Mouse (Mus musculus) embryonic facial prominence, embryonic 12.5 days (tissue): ENCODE results near the gene Il17re. TPM values are rescaled to one million over a fixed set of nuclear protein-coding genes. Genes with fewer than 3 reads are reported as not detected.

Experiments used
- ATAC-seq: fragments of 200-750 bp; cut with Nextera tagmentation; 2 replicates; pipeline ENCODE4 v1.8.0; 2017; ENCODE audit not compliant: insufficient number of reproducible peaks, insufficient read depth, low FRiP score, low TSS enrichment
- H3K27ac ChIP-seq: fragments of 300-500 bp; sonication (generic); 2 replicates; pipeline ENCODE4 v1.5.1; 2016; ENCODE audit warnings: mild to moderate bottlenecking
- H3K27me3 ChIP-seq: fragments of 300-500 bp; sonication (generic); 2 replicates; pipeline ENCODE4 v1.6.1; 2016; ENCODE audit warnings: mild to moderate bottlenecking, moderate library complexity
- H3K36me3 ChIP-seq: fragments of 300-500 bp; sonication (generic); 2 replicates; pipeline ENCODE4 v1.6.1; 2016; ENCODE audit warnings: mild to moderate bottlenecking
- H3K4me1 ChIP-seq: fragments of 300-500 bp; sonication (generic); 2 replicates; pipeline ENCODE4 v1.6.1; 2016
- H3K4me2 ChIP-seq: fragments of 300-500 bp; sonication (generic); replicated peaks from 2 replicates; pipeline ENCODE4 v1.6.1; 2016; ENCODE audit warnings: mild to moderate bottlenecking, moderate library complexity
- H3K4me3 ChIP-seq: fragments of 300-500 bp; sonication (generic); 2 replicates; pipeline ENCODE4 v1.5.1; 2016; ENCODE audit warnings: mild to moderate bottlenecking
- H3K9ac ChIP-seq: fragments of 300-500 bp; sonication (generic); 2 replicates; pipeline ENCODE4 v1.6.1; 2016; ENCODE audit warnings: mild to moderate bottlenecking, moderate library complexity
- H3K9me3 ChIP-seq: fragments of 300-500 bp; sonication (generic); 2 replicates; pipeline ENCODE4 v1.6.1; 2016; ENCODE audit warnings: mild to moderate bottlenecking, moderate library complexity
- WGBS: fragments of 180-500 bp; shearing (Covaris S2); methylation state at CpG from one replicate; pipeline ENCODE4 v1.1.7; 2016; 5-methylcytosine and 5-hydroxymethylcytosine counted together
- microRNA-seq: library from miRNA; unstranded; fragments of <30 nt; microRNA quantifications from one replicate; pipeline ENCODE4, GENCODE M21; 2017
- polyA plus RNA-seq: library from polyadenylated mRNA; unstranded; fragments of >200 nt; fragmentation: Nextera tagmentation; extraction: Ambion mirVana; gene quantifications from 2 replicates; pipeline ENCODE4 v1.2.1, GENCODE M21; 2016

Gene Il17re
- polyA plus RNA-seq, 1 experiment from 2014 or later, result 3.4 TPM

DNA sequence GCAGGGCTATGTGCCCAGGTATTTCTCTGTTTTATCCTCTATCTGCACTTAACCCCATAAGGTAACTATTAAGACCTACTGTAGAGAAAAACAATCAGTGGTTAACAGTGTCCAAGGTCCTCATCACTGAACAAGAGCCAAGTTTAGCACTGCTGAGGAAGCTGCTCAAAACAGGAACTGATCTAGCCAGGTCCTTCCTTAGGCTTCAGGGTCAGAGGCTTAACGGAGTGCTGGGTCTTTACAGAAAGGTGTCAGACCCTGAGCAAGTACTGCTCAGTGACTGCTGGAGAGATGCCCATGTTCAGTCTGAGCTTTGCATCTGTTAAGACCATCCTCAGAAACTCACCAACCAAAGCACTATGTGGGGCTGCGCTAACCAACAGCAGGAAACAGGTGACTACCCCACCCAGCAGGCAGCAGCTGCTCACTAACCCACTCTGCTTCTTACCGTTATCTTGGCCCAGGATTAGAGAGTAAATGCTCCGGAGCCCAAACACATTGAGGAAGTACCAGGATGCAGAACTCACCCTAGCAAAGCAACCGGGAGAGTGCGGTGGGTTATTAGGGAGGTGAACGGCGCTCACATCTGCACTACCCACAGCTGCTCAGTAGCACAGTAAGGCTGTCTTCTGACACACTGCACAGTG is 59.3 kb downstream of the Il17re start:
- no peak overlapping the region for H3K27ac ChIP-seq
- H3K9me3 ChIP-seq, result no peaks in the 10 kb centered on the region
- no peaks in the 10 kb centered on the region for H3K4me1 ChIP-seq
- no peak overlapping the region for H3K4me2 ChIP-seq
- ATAC-seq, result 0 out of 2 replicates have a peak, but pooled peaks have one; percentile 22
- H3K9ac ChIP-seq, result no peak overlapping the region
- 96% methylated on average over 8 of the region's 8 CpGs for WGBS
- peaks cover 93% of the 10 kb centered on the region for H3K36me3 ChIP-seq
- H3K4me3 ChIP-seq, result no peak overlapping the region
- H3K27me3 ChIP-seq, result no peaks in the 10 kb centered on the region

Small RNA genes lying within 50 kb of the gene (microRNA-seq; reads per million reads assigned to microRNA genes)
- not detected for gene Gm24387

Other genes with a start within 250 kb of the Il17re start
- gene Mtmr14, start 220.6 kb upstream of the Il17re start, polyA plus RNA-seq, result 46.5 and 47.7 TPM in 2 replicates
- gene Cpne9, start 176.2 kb upstream of the Il17re start, polyA plus RNA-seq, result 0.05 and 0.14 TPM in 2 replicates
- gene Brpf1, start 151.3 kb upstream of the Il17re start, polyA plus RNA-seq, result 28.2 and 28.9 TPM in 2 replicates
- 14.1 and 14.7 TPM in 2 replicates for gene Ogg1, start 131.5 kb upstream of the Il17re start, polyA plus RNA-seq
- 94.1 and 96.3 TPM in 2 replicates for gene Camk1, start 114.5 kb upstream of the Il17re start, polyA plus RNA-seq
- 52.7 and 53.4 TPM in 2 replicates for gene Tada3, start 80.6 kb upstream of the Il17re start, polyA plus RNA-seq
- 354 and 364 TPM in 2 replicates for gene Arpc4, start 80.4 kb upstream of the Il17re start, polyA plus RNA-seq
- 6.3 and 6.4 TPM in 2 replicates for gene Ttll3, start 69.2 kb upstream of the Il17re start, polyA plus RNA-seq
- 26.0 and 28.6 TPM in 2 replicates for gene Rpusd3, start 39.1 kb upstream of the Il17re start, polyA plus RNA-seq
- not detected in 2 replicates for gene Cidec, start 22.7 kb upstream of the Il17re start, polyA plus RNA-seq
- 75.0 and 81.6 TPM in 2 replicates for gene Jagn1, start 15.9 kb upstream of the Il17re start, polyA plus RNA-seq
- gene Il17rc, start 12.9 kb downstream of the Il17re start, polyA plus RNA-seq, result 3.9 and 5.4 TPM in 2 replicates
- gene Creld1, start 24.8 kb downstream of the Il17re start, polyA plus RNA-seq, result 20.1 and 23.1 TPM in 2 replicates
- 2.9 and 3.5 TPM in 2 replicates for gene Prrt3, start 43.4 kb downstream of the Il17re start, polyA plus RNA-seq
- gene Emc3, start 73.2 kb downstream of the Il17re start, polyA plus RNA-seq, result 85.4 and 90.9 TPM in 2 replicates
- gene Fancd2, start 73.2 kb downstream of the Il17re start, polyA plus RNA-seq, result 13.4 and 14.7 TPM in 2 replicates
- 0.13 TPM in 1 of 2 replicates, not detected in the other for gene Fancd2os, start 142.2 kb downstream of the Il17re start, polyA plus RNA-seq
- 211 and 215 TPM in 2 replicates for gene Brk1, start 146.3 kb downstream of the Il17re start, polyA plus RNA-seq
- 54.5 and 56.2 TPM in 2 replicates for gene Vhl, start 165.5 kb downstream of the Il17re start, polyA plus RNA-seq
- gene Irak2, start 180.0 kb downstream of the Il17re start, polyA plus RNA-seq, result 3.0 and 3.7 TPM in 2 replicates
- gene Tatdn2, start 238.6 kb downstream of the Il17re start, polyA plus RNA-seq, result 0.61 and 0.95 TPM in 2 replicates